Mouse (Mus musculus) midbrain, embryonic 10.5 days (tissue): ENCODE data around the gene Krtap1-3. TPM values are rescaled to one million over a fixed set of nuclear protein-coding genes. Genes with fewer than 3 reads are reported as not detected.

Experiments
- DNase-seq: peaks from one replicate; pipeline ENCODE4 v3.0.0-alpha.2; 2017; ENCODE audit warnings: low spot score
- H3K27ac ChIP-seq: fragments of 300-500 bp; sonication (generic); replicated peaks from 2 replicates; pipeline ENCODE4 v1.5.1; 2016; ENCODE audit warnings: mild to moderate bottlenecking
- H3K27me3 ChIP-seq: fragments of 300-500 bp; sonication (generic); 2 replicates; pipeline ENCODE4 v1.6.1; 2016; ENCODE audit warnings: low read depth, mild to moderate bottlenecking; ENCODE audit not compliant: poor library complexity, severe bottlenecking
- H3K36me3 ChIP-seq: fragments of 300-500 bp; sonication (generic); 2 replicates; pipeline ENCODE4 v1.6.1; 2016; ENCODE audit warnings: mild to moderate bottlenecking, moderate library complexity
- H3K4me1 ChIP-seq: fragments of 300-500 bp; sonication (generic); 2 replicates; pipeline ENCODE4 v1.6.1; 2016
- H3K4me3 ChIP-seq: fragments of 300-500 bp; sonication (generic); 2 replicates; pipeline ENCODE4 v1.5.1; 2016; ENCODE audit warnings: mild to moderate bottlenecking, moderate library complexity
- H3K9me3 ChIP-seq: fragments of 300-500 bp; sonication (generic); replicated peaks from 2 replicates; pipeline ENCODE4 v1.6.1; 2016; ENCODE audit warnings: mild to moderate bottlenecking
- WGBS: fragments of 180-500 bp; shearing (Covaris S2); methylation state at CpG from one replicate; pipeline ENCODE4 v1.1.7; 2016; 5-methylcytosine and 5-hydroxymethylcytosine counted together
- polyA plus RNA-seq: library from polyadenylated mRNA; unstranded; fragments of >200 nt; fragmentation: Nextera tagmentation; extraction: Ambion mirVana; gene quantifications from 2 replicates; pipeline ENCODE4 v1.2.1, GENCODE M21; 2016

Krtap1-3 gene
- polyA plus RNA-seq, 1 experiment from 2014 or later: not detected

DNA sequence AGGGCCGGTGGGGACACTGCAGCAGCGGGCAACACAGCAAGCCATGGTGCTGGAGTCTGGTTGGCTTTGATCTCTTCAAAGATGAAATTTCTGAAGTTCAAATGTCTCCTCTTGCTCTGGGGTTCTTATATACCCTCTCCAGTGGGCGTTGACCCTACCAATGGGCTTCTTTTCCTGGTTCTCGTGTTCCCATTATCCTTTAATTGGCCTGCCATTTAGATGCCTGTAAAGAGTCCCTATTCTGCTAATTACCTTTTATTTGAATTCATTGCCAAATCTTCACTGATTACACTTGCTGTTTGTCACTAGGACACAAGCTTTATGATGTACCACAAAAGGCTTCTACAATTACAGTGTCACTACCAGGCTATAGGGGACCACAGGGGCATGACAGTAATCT is 40.4 kb downstream of the Krtap1-3 start, which contains the start of gene Krtap3-3:
Krtap3-3 (minus strand) TSS at position 101 of the 400 bp plus-strand sequence.
- DNase-seq: no peak
- H3K9me3 ChIP-seq: no peaks in the 10 kb centered on the region
- no peak within 1 kb of the TSS for H3K27ac ChIP-seq
- H3K27me3 ChIP-seq: no peaks in the 10 kb centered on the region
- no peak within 1 kb of the TSS for H3K4me3 ChIP-seq
- WGBS: 88% methylated on average over 4 of the region's 4 CpGs
- no peaks in the 10 kb centered on the region for H3K4me1 ChIP-seq
- H3K36me3 ChIP-seq: no peaks in the 10 kb centered on the region

DNA sequence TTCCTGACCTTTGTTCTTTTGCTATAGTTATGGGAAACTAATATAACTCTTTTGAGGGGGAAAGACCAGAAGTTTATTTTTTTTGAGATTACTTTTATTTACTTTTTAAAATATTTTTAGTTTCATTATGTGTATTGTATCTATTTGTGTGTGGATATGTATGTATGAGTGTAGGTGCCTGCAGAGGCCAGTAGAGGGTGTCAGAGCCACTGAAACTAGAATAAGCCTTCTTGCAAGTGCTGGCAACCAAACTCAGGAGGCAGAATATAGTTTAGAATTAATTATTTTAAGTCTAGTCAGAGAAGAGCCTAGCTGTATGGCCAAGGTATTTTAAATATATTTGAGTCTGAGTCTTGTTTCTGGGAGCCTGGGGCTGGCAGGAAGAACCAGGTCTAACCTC is 43.2 kb downstream of the Krtap1-3 start:
- Histone ChIP-seq H3K27ac (no peak overlapping the region), H3K36me3 (no peaks in the 10 kb centered on the region), H3K9me3 (no peaks in the 10 kb centered on the region), H3K4me1 (no peaks in the 10 kb centered on the region), H3K27me3 (no peaks in the 10 kb centered on the region), H3K4me3 (no peak overlapping the region)
- no peak for DNase-seq

Other genes starting within 250 kb of the Krtap1-3 start
- not detected in 2 replicates for gene Krt27, start 240.2 kb downstream of the Krtap1-3 start, polyA plus RNA-seq
- 0.21 and 0.32 TPM in 2 replicates for gene Krt28, start 216.4 kb downstream of the Krtap1-3 start, polyA plus RNA-seq
- gene Krt10, start 202.0 kb downstream of the Krtap1-3 start, polyA plus RNA-seq: 24.0 and 27.6 TPM in 2 replicates
- not detected in 2 replicates for gene Krt12, start 169.1 kb downstream of the Krtap1-3 start, polyA plus RNA-seq
- gene Krt20, start 153.2 kb downstream of the Krtap1-3 start, polyA plus RNA-seq: 0.65 and 0.68 TPM in 2 replicates
- gene Krt23, start 98.2 kb downstream of the Krtap1-3 start, polyA plus RNA-seq: not detected in 2 replicates
- gene Krt39, start 70.0 kb downstream of the Krtap1-3 start, polyA plus RNA-seq: not detected in 2 replicates
- gene Krt40, start 48.2 kb downstream of the Krtap1-3 start, polyA plus RNA-seq: not detected in 2 replicates
- gene Krtap3-3, start 40.5 kb downstream of the Krtap1-3 start, polyA plus RNA-seq: not detected in 2 replicates
- gene Krtap3-2, start 34.5 kb downstream of the Krtap1-3 start, polyA plus RNA-seq: not detected in 2 replicates
- gene Gm11939, start 31.9 kb downstream of the Krtap1-3 start, polyA plus RNA-seq: not detected in 2 replicates
- gene Krtap3-1, start 24.7 kb downstream of the Krtap1-3 start, polyA plus RNA-seq: not detected in 2 replicates
- not detected in 2 replicates for gene Krtap1-5, start 10.3 kb downstream of the Krtap1-3 start, polyA plus RNA-seq
- not detected in 2 replicates for gene Krtap1-4, start 7.7 kb downstream of the Krtap1-3 start, polyA plus RNA-seq
- gene Krtap9-3, start 6.8 kb upstream of the Krtap1-3 start, polyA plus RNA-seq: not detected in 2 replicates
- gene Gm11938, start 12.0 kb upstream of the Krtap1-3 start, polyA plus RNA-seq: not detected in 2 replicates
- not detected in 2 replicates for gene Gm11937, start 18.9 kb upstream of the Krtap1-3 start, polyA plus RNA-seq
- not detected in 2 replicates for gene Krtap2-4, start 23.5 kb upstream of the Krtap1-3 start, polyA plus RNA-seq
- gene Gm11562, start 29.1 kb upstream of the Krtap1-3 start, polyA plus RNA-seq: not detected in 2 replicates
- not detected in 2 replicates for gene Krtap4-1, start 36.9 kb upstream of the Krtap1-3 start, polyA plus RNA-seq
- not detected in 2 replicates for gene Krtap4-2, start 43.7 kb upstream of the Krtap1-3 start, polyA plus RNA-seq
- gene Krtap4-7, start 52.8 kb upstream of the Krtap1-3 start, polyA plus RNA-seq: not detected in 2 replicates
- gene Gm11555, start 58.9 kb upstream of the Krtap1-3 start, polyA plus RNA-seq: not detected in 2 replicates
- not detected in 2 replicates for gene Gm11563, start 67.6 kb upstream of the Krtap1-3 start, polyA plus RNA-seq
- gene Krtap4-6, start 74.6 kb upstream of the Krtap1-3 start, polyA plus RNA-seq: not detected in 2 replicates
- gene Gm14190, start 99.4 kb upstream of the Krtap1-3 start, polyA plus RNA-seq: not detected in 2 replicates
- not detected in 2 replicates for gene Gm14180, start 143.0 kb upstream of the Krtap1-3 start, polyA plus RNA-seq
- gene Gm11595, start 181.6 kb upstream of the Krtap1-3 start, polyA plus RNA-seq: not detected in 2 replicates
- gene Krtap4-8, start 189.4 kb upstream of the Krtap1-3 start, polyA plus RNA-seq: not detected in 2 replicates
- gene Krtap4-9, start 193.9 kb upstream of the Krtap1-3 start, polyA plus RNA-seq: not detected in 2 replicates
- gene Gm11596, start 202.1 kb upstream of the Krtap1-3 start, polyA plus RNA-seq: not detected in 2 replicates
- gene Gm11569, start 207.6 kb upstream of the Krtap1-3 start, polyA plus RNA-seq: not detected in 2 replicates
- not detected in 2 replicates for gene Gm11554, start 213.1 kb upstream of the Krtap1-3 start, polyA plus RNA-seq
- gene Krtap4-13, start 218.6 kb upstream of the Krtap1-3 start, polyA plus RNA-seq: not detected in 2 replicates
- not detected in 2 replicates for gene Gm11564, start 224.3 kb upstream of the Krtap1-3 start, polyA plus RNA-seq
- gene 2300003K06Rik, start 246.7 kb upstream of the Krtap1-3 start, polyA plus RNA-seq: not detected in 2 replicates